Mouse (Mus musculus) adrenal gland, postnatal 14 days (tissue): ENCODE results near the gene Manf. TPM values are rescaled to one million over a fixed set of nuclear protein-coding genes. Genes with fewer than 3 reads are reported as not detected.

Source experiments
- total RNA-seq: library from RNA; stranded (reverse); gene quantifications from 2 replicates; pipeline ENCODE4 v1.2.3, GENCODE M21; 2021

The Manf gene
- total RNA-seq, 1 experiment from 2014 or later: 207 TPM

Other genes starting within 250 kb of the Manf start
- gene Grm2, start 235.9 kb downstream of the Manf start, total RNA-seq: not detected in 2 replicates
- 92.3 and 93.9 TPM in 2 replicates for gene Tex264, start 206.1 kb downstream of the Manf start, total RNA-seq
- 25.5 and 26.0 TPM in 2 replicates for gene Rad54l2, start 102.8 kb downstream of the Manf start, total RNA-seq
- gene Dcaf1, start 70.1 kb downstream of the Manf start, total RNA-seq: 27.8 and 28.4 TPM in 2 replicates
- 27.5 and 29.8 TPM in 2 replicates for gene Rbm15b, start 4.6 kb downstream of the Manf start, total RNA-seq